Mouse (Mus musculus) C2C12 (cell line): Measurements from ENCODE around the gene Agr2. TPM values are rescaled to one million over a fixed set of nuclear protein-coding genes. Genes with fewer than 3 reads are reported as not detected.

Experiments used
- H3K27me3 ChIP-seq: one replicate; pipeline ENCODE4 v1.6.1; 2011; ENCODE audit not compliant: control insufficient read depth, insufficient read depth, insufficient read length
- H3K36me3 ChIP-seq: one replicate; pipeline ENCODE4 v1.6.1; 2011; ENCODE audit not compliant: control insufficient read depth, insufficient read depth
- H3K4me3 ChIP-seq: one replicate; pipeline ENCODE4 v1.5.1; 2011; ENCODE audit warnings: mild to moderate bottlenecking, control low read depth; ENCODE audit not compliant: poor library complexity, insufficient read depth, severe bottlenecking
- H3K79me2 ChIP-seq: one replicate; pipeline ENCODE4 v1.6.1; 2011; ENCODE audit not compliant: control insufficient read depth, insufficient read depth
- H3K79me3 ChIP-seq: one replicate; pipeline ENCODE4 v1.6.1; 2011; ENCODE audit warnings: low read depth, control low read depth
- H3ac ChIP-seq: one replicate; pipeline ENCODE3; 2011; ENCODE audit warnings: low read depth; ENCODE audit not compliant: control insufficient read depth, insufficient read length
- CEBPB ChIP-seq: IDR thresholded peaks from one replicate; pipeline ENCODE4 v1.6.1; 2011; ENCODE audit warnings: low read depth, mild to moderate bottlenecking, control low read depth, moderate library complexity
- CTCF ChIP-seq: IDR thresholded peaks from one replicate; pipeline ENCODE4 v1.5.1; 2011; ENCODE audit not compliant: control insufficient read depth, insufficient read depth, insufficient read length
- FOSL1 ChIP-seq: IDR thresholded peaks from one replicate; pipeline ENCODE4 v1.8.0; 2011; ENCODE audit warnings: mild to moderate bottlenecking, low read length; ENCODE audit not compliant: poor library complexity, insufficient read depth, severe bottlenecking
- MAX ChIP-seq: IDR thresholded peaks from one replicate; pipeline ENCODE4 v1.6.1; 2011; ENCODE audit warnings: mild to moderate bottlenecking, control low read depth
- MYOD1 ChIP-seq: IDR thresholded peaks from one replicate; pipeline ENCODE4 v1.6.1; 2011; ENCODE audit warnings: low read depth; ENCODE audit not compliant: control insufficient read depth, insufficient read length
- MYOG ChIP-seq: IDR thresholded peaks from one replicate; pipeline ENCODE4 v1.6.1; 2011; ENCODE audit not compliant: control insufficient read depth, insufficient read length; ENCODE audit errors: extremely low read depth
- USF1 ChIP-seq: IDR thresholded peaks from one replicate; pipeline ENCODE4 v1.6.1; 2011; ENCODE audit warnings: low read depth, mild to moderate bottlenecking, control low read depth, moderate library complexity
- polyA plus RNA-seq: library from polyadenylated mRNA; unstranded; fragments of >200 nt; fragmentation: generic; extraction: Trizol; gene quantifications from one replicate; pipeline ENCODE4 v1.2.1, GENCODE M21; 2012; ENCODE audit warnings: missing spikeins

Agr2 gene
- polyA plus RNA-seq, 1 experiment, result not detected

GRCm38 (mm10) chr12:36028968-36029645, 36.4 kb downstream of the Agr2 start:
- Histone ChIP-seq H3K79me3 (no peaks in the 10 kb centered on the region), H3K27me3 (no peaks in the 10 kb centered on the region), H3K79me2 (no peaks in the 10 kb centered on the region), H3ac (no peak overlapping the region), H3K36me3 (no peaks in the 10 kb centered on the region), H3K4me3 (no peak overlapping the region)
- TF ChIP-seq MAX, result no peak
- no peak for TF ChIP-seq CEBPB
- no peak for TF ChIP-seq CTCF
- no peak for TF ChIP-seq USF1
- no peak for TF ChIP-seq FOSL1
- TF ChIP-seq MYOD1, result no peak
- no peak for TF ChIP-seq MYOG

GRCm38 (mm10) chr12:36029687-36030086, 37.0 kb downstream of the Agr2 start:
- no peaks in the 10 kb centered on the region for H3K27me3 ChIP-seq
- H3K36me3 ChIP-seq, result no peaks in the 10 kb centered on the region
- H3K79me2 ChIP-seq, result no peaks in the 10 kb centered on the region
- H3K79me3 ChIP-seq, result no peaks in the 10 kb centered on the region
- H3ac ChIP-seq, result no peak overlapping the region
- TF ChIP-seq CTCF (no peak), MAX (no peak)
- H3K4me3 ChIP-seq, result no peak overlapping the region

DNA sequence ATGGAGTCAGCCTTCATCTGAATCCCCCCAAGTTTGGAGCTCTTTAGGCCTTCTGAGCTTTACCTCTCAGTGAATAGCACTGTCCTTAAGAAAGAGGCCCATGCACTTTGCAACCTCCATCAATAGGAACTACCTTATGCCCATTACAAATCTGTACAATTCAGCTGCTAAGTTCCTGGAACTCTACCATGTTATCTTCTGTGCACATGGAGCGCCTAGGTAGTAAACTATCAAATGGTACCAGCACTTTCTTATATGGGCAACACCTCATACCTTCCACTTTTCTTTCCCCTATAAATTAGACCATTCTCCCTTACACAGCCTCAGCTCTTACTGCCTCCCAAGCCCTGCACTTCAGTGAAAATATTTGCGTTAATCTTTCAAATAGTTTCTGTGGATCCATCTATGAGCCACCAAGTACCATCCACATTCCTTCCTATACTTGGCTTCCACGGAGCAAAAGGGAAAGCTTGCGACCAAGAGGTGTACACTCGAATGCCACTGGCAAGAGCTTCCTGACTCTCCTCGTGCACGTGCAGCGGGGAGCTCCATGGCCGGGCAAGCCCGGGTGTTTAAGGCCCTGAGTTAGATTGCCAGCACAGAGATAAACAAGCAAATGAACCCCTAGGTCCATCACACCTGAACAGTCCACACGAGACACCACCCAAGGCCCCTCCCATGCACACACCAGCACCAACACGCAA, 38.1 kb downstream of the Agr2 start:
- H3K79me2 ChIP-seq, result no peaks in the 10 kb centered on the region
- H3K36me3 ChIP-seq, result no peaks in the 10 kb centered on the region
- TF ChIP-seq MYOG, result no peak
- TF ChIP-seq CEBPB, result no peak
- TF ChIP-seq CTCF, result no peak
- no peak for TF ChIP-seq FOSL1
- no peak for TF ChIP-seq MYOD1
- H3ac ChIP-seq, result no peak overlapping the region
- no peaks in the 10 kb centered on the region for H3K79me3 ChIP-seq
- no peak overlapping the region for H3K4me3 ChIP-seq
- H3K27me3 ChIP-seq, result no peaks in the 10 kb centered on the region

DNA sequence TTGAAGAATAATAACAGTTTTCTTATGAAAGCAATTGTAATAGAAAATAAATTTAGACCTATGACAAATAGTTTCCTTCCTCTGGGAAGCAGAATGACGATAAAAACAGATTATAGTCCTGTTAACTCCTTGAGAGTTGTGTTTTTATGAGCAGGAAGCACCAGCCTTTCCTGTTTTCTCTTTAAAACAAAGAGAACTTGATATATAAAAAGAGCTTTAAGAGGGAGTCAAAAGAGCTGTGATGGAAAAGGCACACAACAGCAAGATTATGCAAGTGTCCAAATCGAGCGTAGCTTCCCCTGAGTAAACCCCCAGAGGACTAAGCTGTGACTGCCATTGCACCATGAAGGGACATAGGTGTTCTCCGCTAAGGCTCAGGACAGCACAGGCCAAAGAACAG, 39.7 kb downstream of the Agr2 start:
- H3K79me2 ChIP-seq, result no peaks in the 10 kb centered on the region
- no peak overlapping the region for H3K4me3 ChIP-seq
- H3K79me3 ChIP-seq, result no peaks in the 10 kb centered on the region
- no peaks in the 10 kb centered on the region for H3K27me3 ChIP-seq
- H3ac ChIP-seq, result no peak overlapping the region
- TF ChIP-seq MAX (no peak), MYOD1 (no peak), CTCF (no peak), MYOG (no peak), FOSL1 (no peak), CEBPB (no peak), USF1 (no peak)
- H3K36me3 ChIP-seq, result no peaks in the 10 kb centered on the region

DNA sequence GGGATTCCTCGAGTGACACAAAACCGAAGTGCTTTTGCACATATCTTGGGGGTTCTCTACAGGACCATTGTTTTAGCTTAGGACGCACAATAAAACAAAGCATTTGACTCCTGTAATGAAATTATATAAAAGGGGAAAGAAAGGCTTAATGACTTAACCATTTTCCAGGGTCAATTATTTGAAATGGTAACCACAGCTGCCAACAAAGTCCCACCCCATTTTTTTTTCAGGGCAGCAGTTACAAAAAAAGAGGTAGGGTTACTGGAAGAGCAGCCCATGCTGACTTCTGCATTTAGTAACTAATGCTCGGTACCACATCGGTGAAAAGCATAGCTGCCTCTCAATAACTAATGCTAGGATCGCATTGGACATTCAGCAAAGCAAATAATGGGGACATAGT, 42.8 kb downstream of the Agr2 start:
- Histone ChIP-seq H3ac (no peak overlapping the region), H3K79me2 (no peaks in the 10 kb centered on the region), H3K79me3 (no peaks in the 10 kb centered on the region), H3K4me3 (no peak overlapping the region), H3K36me3 (no peaks in the 10 kb centered on the region), H3K27me3 (no peaks in the 10 kb centered on the region)
- TF ChIP-seq FOSL1 (no peak), USF1 (no peak), MYOD1 (no peak), MAX (no peak), CEBPB (no peak), MYOG (no peak), CTCF (no peak)

DNA sequence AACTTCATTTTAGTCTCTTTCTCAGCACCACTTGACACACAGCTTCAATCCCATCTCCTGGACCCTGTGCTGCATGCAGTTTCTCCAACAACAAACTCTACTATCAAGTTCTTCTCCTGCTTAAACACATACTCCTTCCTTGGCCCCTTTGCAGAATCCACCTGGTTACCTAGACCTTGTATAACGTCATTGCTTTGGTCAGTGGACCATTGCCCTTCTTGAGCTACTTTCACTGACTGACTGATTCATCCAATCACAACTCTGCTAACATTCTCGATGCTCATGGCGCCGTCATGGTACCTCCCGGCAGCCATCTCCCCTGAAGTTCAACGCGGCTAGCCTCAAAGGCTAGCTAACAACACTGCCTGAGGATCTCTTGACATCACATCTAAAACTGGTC, 43.4 kb downstream of the Agr2 start:
- Histone ChIP-seq H3K4me3 (no peak overlapping the region), H3K36me3 (no peaks in the 10 kb centered on the region), H3ac (no peak overlapping the region), H3K27me3 (no peaks in the 10 kb centered on the region), H3K79me2 (no peaks in the 10 kb centered on the region), H3K79me3 (no peaks in the 10 kb centered on the region)
- TF ChIP-seq USF1, result no peak
- no peak for TF ChIP-seq CEBPB
- TF ChIP-seq FOSL1, result no peak
- no peak for TF ChIP-seq MAX
- TF ChIP-seq MYOG, result no peak
- TF ChIP-seq CTCF, result no peak
- TF ChIP-seq MYOD1, result no peak
